Mouse (Mus musculus): ENCODE data around the gene Sf3a2. TPM values are rescaled to one million over a fixed set of nuclear protein-coding genes. Genes with fewer than 3 reads are reported as not detected.

Sf3a2 gene
- total RNA-seq, 2 experiments from 2014 or later: 46.2 to 52.0 TPM

DNA sequence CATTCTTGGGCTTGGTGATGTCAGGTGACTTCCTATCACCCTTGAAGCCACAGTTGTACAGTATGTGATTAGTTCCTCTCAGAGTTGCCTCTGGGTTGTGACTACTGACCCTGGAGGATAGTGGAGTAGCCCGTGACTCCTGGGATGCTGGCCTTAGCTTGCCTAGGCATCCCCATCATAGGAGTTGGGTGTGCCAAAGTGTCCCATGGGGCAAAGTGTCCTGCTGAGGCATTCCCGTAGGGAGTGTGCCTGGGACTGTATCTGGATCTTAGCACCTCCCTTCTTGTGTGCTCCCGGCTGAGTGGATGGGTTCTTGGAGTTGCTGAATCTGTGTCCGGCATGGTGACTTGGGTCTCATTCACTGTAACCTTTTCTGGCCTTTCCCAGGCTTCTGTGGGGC lies 23.0 kb upstream of the Sf3a2 start:
- no peak for DNase-seq (ENCODE audit: extremely low spot score in 1 of 2, low spot score in 1 of 2)

DNA sequence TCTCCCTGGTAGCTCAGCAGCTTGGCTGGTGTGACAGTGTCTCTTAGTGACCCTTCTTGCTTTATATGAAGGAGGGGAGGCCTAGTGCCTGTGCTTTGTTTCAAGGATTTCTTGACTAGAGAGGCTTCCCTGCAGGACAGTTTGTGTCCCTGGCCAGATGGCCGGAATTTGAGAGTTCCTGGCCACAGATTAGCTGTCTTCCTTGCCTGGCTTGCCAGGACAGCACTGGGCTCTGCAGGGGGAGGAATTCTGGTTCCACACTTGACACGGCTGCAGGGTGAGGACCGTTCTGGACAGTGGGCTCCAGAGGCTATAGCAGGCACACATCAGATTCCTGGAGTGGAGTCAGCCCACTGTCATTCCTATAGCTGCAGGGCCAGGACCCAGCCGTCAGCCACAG lies 22.3 kb upstream of the Sf3a2 start:
- DNase-seq (ENCODE audit: extremely low spot score in 1 of 2, low spot score in 1 of 2): no peak

DNA sequence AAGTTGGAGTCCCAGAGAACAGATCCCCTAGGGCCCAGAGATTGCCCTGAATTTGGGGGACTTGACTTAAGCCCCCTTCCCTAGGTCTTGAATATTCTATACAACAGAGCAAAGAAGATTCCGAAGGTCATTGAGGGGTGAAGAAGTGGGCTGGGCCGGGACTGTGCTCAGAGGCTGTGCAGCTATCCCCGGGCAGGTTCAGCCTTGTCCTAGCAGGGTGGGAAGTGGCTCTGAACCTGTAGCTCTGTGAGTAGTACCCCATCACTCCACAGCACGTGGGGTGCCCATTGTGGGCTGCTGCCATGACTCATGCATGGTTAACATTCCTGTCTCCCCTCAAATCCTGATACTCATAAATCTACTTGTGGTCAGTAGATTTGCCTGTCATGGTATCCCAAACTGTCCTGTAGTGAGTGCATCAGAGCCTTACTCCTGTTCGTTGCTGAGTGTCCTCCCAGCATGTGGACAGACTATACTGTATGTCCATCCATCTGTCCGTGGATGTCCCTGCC lies 21.6 kb upstream of the Sf3a2 start:
- DNase-seq (ENCODE audit: extremely low spot score in 1 of 2, low spot score in 1 of 2): no peak

DNA sequence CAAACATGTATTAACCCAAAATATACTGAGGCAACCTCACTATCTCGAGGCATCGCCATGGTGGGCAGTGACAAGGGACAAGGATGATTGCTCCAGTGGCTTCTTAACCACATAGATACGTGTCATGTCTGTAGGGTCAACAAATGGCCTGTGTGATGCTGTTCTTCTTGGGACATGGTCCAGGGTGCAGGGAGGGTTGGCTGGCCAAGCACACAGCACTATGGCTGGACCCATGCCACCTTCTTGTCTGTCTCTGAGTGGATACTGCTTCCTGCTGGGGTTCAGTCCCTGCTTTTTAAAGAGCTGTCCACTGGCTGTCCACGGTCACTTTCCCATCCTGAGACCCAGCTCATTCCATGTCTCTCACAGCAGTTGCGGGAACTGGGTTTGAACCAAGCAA lies 20.9 kb upstream of the Sf3a2 start:
- no peak for DNase-seq (ENCODE audit: extremely low spot score in 1 of 2, low spot score in 1 of 2)

DNA sequence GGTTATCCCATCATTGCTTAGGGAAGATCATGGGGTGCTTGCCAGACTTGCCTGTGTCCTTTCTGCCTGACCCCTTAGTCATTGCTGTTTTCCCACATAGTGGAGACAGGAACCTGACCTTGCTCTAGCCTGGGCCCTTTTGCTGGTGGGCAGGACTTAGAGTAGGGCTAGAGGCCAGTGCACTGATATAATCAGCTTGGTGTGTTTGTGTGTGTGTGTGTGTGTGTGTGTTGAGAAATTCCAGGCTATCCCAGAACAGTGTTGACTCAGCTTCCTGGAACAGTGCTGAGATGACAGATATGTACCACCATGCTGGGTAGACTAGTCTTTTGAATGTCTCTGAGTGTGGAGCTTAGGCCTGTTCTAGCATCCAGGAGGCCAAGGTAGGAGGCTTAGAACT lies 18.4 kb upstream of the Sf3a2 start:
- DNase-seq (ENCODE audit: extremely low spot score in 1 of 2, low spot score in 1 of 2): no peak

DNA sequence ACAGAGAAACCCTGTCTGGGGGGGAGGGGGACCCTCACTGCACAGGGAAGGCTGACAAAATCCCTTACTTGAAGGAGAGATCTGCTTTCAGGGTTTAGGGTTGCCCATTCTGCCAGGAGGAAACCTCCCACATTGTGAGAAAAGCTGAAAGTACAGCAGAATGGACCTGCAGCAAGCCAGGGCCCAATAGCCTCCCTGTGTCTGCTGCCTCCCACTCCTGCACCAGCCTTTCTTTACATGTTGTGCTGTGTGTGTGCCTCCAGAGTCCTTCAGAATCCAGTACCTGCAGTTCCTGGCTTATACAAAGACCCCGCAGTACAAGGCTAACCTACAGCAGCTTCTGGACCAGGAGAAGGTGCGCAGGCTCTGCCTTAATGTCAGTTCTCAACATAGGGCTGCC lies 13.7 kb upstream of the Sf3a2 start:
- no peak for DNase-seq (ENCODE audit: extremely low spot score in 1 of 2, low spot score in 1 of 2)

DNA sequence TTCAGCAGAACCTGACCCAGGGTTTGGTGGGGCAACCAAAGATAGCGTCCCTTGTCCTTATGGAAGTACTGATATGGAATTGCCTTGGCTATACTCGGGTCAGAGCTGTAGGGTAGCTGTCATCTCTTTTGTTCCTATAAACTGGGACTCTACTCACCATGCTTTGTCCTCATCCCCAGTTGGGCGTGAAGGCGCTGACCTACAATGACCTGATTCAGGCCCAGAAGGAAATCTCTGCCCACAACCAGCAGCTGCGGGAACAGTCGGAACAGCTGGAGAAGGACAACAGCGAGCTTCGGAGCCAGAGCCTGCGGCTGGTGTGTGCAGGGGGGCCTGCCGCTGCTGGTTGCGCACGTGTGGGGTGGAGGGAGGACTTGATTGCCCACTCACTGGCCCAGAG lies 13.1 kb upstream of the Sf3a2 start:
- DNase-seq (ENCODE audit: extremely low spot score in 1 of 2, low spot score in 1 of 2): no peak

DNA sequence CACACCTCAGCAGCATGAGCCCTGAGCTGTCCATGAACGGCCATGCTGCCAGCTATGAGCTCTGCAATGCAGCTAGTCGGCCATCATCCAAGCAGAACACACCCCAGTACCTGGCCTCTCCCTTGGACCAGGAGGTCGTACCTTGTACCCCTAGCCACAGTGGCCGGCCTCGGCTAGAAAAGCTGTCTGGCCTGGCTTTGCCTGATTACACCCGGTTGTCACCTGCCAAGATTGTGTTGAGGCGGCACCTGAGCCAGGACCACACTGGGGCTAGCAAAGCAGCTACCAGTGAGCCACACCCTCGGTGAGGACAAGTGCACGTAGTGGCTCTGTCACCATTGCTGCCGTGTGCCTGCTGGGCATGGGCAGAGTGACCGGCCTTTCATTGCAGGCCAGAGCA lies 12.0 kb upstream of the Sf3a2 start:
- DNase-seq (ENCODE audit: extremely low spot score in 1 of 2, low spot score in 1 of 2): no peak

DNA sequence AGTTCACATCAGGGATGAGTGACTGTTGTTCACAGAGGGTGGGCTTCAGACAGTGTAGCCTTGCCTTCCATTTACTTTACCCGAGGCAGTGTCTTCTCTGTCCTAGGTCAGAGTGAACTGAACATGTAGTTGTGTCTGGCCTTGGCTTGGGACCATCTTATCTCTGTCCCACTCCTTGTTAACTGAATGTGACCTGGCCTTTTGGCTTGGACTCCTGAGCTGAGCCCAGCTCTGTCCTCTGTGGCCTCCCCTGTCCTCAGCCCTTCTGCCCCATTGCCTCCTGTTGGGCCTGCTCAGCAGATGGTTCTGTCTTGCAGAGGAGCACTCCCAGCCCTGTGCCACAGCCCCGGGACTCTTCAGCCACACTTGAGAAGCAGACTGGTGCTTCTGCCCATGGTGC lies 10.5 kb upstream of the Sf3a2 start:
- no peak for DNase-seq (ENCODE audit: extremely low spot score in 1 of 2, low spot score in 1 of 2)

DNA sequence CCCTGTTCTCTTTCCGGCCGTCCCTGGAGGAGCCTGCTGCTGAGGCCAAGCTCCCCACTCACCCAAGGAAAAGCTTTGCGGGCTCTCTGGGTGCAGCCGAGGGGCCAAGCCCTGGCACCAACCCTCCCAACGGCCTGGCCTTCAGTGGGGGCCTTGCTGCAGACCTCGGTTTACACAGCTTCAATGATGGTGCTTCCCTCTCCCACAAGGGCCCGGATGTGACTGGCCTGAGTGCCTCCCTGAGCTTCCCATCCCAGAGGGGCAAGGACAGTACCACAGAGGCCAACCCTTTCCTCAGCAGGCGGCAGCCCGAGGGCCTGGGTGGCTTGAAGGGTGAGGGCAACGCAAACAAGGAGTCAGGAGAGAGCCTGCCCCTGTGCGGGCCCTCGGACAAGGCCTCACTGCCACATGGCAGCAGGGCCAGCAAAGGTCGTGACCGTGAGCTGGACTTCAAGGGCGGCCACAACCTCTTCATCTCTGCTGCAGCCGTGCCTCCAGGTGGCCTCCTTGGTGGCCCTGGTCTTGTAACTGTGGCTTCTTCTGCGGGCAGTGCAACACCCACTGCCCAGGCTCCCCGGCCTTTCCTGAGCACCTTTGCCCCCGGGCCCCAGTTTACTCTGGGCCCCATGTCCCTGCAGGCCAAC lies 7.1 kb upstream of the Sf3a2 start:
- DNase-seq (ENCODE audit: extremely low spot score in 1 of 2, low spot score in 1 of 2): no peak

DNA sequence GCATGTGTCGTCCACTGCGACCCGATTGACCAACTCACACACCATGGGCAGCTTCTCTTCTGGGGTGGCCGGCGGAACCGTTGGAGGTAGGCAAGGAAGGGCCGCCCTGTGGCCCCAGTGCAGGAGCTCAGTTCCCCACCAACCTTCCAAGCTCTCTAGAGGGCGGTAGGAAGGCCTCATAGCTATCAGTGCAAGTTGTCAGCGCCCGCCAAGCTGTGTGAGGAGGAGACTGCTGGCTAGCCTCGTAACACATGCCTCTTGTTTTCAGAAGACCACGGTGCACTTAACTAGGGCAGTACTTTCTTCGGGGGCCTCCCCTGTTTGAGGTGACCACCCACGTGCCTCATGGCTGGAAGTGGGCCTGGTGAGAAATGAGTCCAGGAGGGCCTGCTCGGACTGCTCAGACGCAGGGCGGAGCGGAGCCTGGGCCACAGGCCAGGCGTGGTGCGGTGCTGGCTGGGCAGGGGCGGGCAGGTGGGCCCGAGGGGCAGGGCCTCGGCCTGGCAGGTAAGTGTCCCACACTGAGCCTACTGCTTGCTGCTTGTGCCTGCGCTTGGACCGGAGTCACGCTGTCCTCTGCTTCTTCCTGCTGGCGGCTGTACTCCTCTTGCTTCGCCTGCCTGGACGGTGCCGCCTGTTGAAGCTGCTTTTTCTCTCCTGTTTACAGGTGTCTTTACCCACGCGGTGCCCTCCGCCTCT lies 6.4 kb upstream of the Sf3a2 start:
- DNase-seq (ENCODE audit: extremely low spot score in 1 of 2, low spot score in 1 of 2): no peak

DNA sequence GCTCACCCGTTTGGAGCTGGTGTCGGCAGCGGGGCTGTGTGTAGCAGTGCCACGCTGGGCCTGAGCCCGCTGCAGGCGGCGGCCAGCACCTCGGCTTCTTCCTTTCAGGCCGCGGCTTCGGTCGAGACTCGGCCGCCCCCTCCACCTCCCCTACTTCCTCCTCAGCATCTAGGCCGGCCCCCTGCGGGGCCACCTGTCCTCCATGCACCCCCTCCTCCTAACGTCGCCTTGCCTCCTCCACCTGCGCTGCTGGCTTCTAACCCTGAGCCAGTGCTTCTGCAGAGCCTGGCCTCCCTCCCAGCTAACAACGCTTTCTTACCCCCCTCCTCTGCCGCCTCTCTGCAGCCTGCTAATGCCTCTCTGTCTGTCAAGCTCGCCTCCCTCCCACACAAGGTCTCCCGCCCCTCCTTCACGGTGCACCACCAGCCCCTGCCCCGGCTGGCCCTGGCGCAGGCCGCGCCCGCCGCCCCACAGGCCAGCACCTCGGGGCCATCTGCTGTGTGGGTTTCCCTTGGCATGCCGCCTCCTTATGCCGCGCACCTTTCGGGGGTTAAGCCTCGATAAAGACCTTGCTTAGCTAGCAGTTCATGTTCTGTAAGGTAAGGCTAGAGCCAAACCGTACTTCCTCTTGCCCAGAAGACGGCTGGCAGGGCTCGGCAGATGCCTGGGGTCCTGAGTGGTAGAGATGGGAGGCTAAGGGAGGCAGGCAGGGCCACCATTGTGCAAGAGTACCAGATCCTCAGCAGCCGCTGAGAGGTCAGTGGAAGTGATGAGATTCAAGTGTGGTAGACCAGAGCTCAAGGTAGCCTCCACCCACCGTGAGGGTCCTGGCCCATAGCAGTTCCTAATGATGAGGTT lies 5.6 kb upstream of the Sf3a2 start:
- no peak for DNase-seq (ENCODE audit: extremely low spot score in 1 of 2, low spot score in 1 of 2)

DNA sequence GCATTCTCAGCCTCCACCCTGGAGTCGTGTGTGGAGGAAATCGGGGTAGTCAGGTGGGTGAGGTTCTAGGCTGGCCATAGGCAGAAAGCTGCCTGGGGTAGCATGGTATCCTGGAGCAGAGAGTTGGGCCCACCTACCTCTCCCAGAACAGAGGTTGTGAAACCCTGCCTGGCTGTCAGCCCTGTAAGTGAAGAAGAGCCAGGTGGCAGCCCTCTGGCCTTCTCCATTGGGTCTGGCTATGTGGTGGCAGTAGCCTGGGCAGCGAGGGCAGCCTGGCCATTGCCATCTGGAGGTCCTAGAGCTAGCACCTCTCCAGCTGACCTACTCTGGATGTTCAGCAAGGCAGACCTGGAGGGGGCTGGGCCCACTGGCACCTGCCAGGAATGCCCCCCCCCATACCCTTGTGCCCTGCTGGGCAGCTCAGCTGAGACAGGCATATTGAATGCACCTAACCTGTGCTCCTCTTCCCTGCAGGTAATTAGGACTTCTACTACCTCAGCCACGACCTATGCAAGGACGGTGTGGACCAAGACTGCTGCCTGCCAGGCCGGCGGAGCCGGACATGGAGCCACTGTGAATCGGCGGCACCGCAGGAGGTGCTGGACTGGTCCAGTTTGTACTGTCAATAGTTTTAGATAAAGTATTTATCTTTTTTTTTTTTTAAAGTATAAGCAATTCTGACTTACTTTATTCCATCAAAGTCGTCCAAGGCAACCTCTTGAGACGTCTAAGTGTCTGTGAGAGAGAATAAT lies 4.8 kb upstream of the Sf3a2 start:
- DNase-seq (ENCODE audit: extremely low spot score in 1 of 2, low spot score in 1 of 2): no peak

DNA sequence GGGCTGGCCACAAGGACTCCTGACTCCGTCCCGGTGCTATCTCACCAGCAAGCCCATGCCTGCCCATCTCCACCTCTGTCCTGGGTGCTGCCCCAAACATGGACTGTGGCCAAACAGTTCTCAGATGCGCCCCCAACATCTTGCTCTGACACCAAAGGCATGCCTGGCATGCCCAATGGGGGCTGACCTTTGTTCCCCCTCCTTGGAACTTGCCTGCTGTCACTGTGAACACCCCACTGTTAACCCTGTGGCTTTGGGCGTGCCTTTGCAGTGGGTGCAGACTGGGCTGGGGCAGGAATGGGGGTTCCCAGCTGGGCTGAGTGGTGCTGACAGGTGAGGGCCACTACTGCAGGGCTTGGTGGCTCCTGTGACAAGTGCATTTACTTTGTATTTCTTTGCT lies 4.2 kb upstream of the Sf3a2 start:
- DNase-seq (ENCODE audit: extremely low spot score in 1 of 2, low spot score in 1 of 2): no peak

DNA sequence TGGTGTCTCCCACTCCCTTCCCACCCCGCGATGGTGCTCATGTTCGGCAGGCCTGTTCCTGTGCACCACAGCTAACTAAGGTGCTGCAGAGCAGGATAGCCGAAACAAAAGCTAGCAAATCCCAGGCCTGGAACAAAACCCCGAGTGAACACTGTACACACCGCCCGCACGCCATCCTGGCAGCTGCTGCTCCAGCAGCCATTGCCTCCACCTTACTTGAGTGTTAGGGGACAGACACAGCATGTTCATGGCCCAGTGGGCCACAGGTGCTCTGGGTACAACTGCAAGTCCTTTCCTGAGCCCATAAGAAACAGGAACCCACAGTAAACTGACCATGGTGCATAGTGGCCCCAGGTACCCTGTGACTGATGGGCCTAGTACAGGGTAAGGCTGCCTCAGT lies 3.2 kb upstream of the Sf3a2 start:
- no peak for DNase-seq (ENCODE audit: extremely low spot score in 1 of 2, low spot score in 1 of 2)

DNA sequence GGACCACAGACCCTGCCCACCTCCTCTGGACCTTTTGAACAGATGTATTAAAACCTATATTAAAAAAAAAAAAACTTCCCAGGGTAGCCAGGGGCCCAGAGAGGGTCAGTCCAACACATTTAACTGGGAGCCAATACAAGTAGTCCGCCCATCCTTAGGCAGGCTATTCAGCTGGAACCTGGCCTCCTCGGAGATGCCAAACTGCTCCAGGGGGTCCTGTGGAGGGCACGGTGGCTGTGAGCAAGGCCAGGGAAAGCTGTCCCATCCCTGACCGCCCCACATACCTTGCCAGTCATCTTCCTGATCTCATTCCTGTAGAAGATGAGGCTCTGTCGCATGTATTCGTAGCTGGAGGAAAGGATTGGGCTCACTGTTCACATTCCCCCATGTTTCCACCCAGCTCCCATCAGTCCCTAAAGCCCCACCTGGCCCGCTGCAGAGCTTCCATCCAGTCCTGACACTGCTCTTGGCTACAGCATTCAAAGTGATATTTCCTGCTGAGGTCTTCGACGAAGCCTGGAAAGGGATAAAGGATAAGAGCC lies 1.6 kb upstream of the Sf3a2 start:
- DNase-seq (ENCODE audit: extremely low spot score in 1 of 2, low spot score in 1 of 2): no peak

DNA sequence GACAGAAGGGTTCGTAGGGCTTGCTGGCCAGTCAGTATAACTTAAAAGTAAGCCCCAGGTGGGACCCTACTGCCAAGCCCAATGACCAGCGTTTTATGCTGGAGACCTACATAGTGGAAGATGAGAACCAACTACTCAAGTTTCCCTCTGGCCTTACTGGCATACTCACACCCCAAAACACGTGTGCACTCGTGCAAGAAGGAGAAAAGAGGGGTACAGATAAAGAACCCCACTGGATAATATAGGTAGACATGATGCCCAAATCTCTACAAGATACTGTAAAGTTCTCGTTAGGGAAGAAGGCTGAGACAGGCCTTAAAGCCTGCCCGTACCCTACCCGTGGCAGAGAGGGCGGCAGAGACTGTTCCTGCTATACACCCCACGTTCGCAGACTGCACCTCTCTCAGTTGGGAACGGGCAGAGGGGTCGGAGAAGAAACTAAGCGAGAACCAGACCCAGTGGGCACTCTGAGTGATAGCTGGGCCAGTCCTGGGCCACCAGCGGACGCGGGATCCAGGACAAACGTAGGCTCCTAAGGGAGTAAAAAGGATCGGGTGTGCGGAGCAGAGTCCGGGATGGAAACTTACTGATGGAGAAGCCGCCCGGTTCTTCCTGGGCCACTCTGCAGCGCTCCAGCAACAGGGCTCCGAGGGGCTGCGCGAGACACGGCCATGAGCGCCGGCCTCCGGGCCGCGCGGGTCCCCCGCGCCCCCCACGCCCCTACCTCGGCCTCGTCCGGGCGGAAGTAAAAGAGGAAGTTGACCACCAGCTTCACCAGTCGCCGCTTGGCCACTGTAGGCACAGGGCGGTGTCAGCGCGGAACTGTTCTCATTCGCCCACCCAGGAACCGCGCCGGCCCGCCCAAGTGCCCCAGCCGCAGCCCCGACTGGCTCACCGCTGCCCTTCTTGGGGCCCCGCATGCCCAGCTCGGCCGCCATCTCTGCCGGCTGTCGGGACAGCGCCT lies 530 bp upstream of the Sf3a2 start:
- no peak for DNase-seq (ENCODE audit: extremely low spot score in 1 of 2, low spot score in 1 of 2)

DNA sequence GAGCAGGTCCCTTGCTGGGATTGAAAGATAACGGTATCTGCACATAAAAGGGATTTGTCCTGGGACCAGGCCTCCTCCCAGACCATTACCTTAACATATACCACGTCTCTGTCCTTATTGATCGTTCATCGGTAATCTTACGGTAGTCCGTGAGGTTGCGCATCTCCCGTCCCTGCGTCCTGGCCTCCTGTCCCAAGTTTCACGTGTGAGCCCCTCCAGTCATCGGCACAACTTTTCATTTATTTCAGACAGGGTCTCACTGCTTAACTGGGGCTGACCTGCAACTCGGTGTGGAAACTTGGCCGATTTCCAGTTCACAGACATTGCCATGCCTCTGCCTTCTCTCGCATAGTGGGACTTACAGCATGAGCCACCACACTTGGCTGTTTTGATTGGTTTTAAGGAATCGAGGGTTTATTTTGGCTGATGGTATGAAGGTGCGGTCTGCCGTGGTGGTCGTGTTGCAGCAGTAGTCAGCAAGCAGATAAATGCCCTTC lies 1.1 kb downstream of the Sf3a2 start:
- DNase-seq (ENCODE audit: extremely low spot score in 1 of 2, low spot score in 1 of 2): no peak
